Mouse (Mus musculus) bone marrow macrophage, adult 2 months (primary cell): ENCODE results near the gene Plekha7. TPM values are rescaled to one million over a fixed set of nuclear protein-coding genes. Genes with fewer than 3 reads are reported as not detected.

Experiments used
- H3K27ac ChIP-seq: 2 replicates; pipeline ENCODE4 v1.5.1; 2012; ENCODE audit warnings: low read depth, low read length; ENCODE audit not compliant: insufficient read depth
- H3K4me1 ChIP-seq: 2 replicates; pipeline ENCODE4 v1.6.1; 2012; ENCODE audit warnings: low read length; ENCODE audit not compliant: control insufficient read depth, insufficient read depth
- H3K4me3 ChIP-seq: 2 replicates; pipeline ENCODE4 v1.5.1; 2012; ENCODE audit warnings: mild to moderate bottlenecking, low read length, moderate library complexity; ENCODE audit not compliant: insufficient read depth
- CTCF ChIP-seq: IDR thresholded peaks from 2 replicates; pipeline ENCODE4 v1.5.1; 2012; ENCODE audit warnings: low read depth, mild to moderate bottlenecking, low read length, moderate library complexity
- POLR2A ChIP-seq: IDR thresholded peaks from 2 replicates; pipeline ENCODE4 v1.6.1; 2012; ENCODE audit warnings: mild to moderate bottlenecking, low read depth, low read length, borderline replicate concordance
- polyA plus RNA-seq: library from polyadenylated mRNA; stranded (reverse); fragments of >200 nt; gene quantifications from 2 replicates; pipeline ENCODE4 v1.2.4, GENCODE M21; 2012; ENCODE audit not compliant: missing spikeins, insufficient read depth, insufficient read length

Gene Plekha7
- polyA plus RNA-seq, 1 experiment: not detected

DNA sequence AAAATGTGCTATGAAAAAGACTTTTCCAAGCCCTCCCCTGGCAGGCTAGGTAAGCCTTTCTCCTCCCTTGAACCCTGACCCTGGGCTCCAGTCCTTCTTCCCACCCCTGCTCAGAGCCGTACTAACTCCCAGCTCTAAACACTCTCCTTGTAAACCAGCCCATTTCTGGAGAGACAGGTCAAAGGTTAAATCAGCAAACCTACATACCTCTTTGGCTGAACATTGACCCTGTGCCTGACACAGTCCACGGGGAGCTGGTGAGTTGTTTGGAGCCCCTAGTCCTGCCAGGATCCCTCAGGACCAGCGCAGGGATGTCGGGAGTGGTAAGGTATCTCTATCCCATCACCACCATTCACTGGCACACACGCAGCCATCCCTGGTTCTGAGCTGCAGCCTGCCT lies 15.8 kb downstream of the Plekha7 start:
- Histone ChIP-seq H3K27ac (no peak overlapping the region), H3K4me1 (peaks cover 4% of the 10 kb centered on the region; the same call in 1 of the 2 replicates), H3K4me3 (no peak overlapping the region)
- TF ChIP-seq CTCF (no peak), POLR2A (no peak)

DNA sequence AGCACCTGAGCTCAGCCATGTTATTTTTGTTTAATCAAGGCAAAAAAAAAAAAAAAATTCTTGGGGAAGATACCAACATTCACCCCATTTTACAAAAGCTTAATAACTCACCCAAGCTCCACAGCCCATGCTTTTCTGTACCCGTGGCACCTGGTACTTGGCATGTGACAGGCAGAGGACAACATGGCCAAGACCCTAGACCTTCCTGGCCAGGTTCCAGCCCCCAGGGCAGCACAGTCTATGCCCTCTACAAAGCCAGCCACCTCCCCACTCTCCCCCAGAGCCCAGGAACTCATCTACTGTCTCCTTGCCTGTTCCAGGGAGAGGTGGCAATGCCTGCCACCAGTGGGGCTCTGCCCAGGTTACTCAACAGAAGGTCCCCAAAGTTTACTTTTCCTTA lies 17.6 kb downstream of the Plekha7 start:
- Histone ChIP-seq H3K27ac (no peak overlapping the region), H3K4me1 (peaks cover 4% of the 10 kb centered on the region; the same call in 1 of the 2 replicates), H3K4me3 (no peak overlapping the region)
- no peak for TF ChIP-seq POLR2A
- TF ChIP-seq CTCF: no peak

DNA sequence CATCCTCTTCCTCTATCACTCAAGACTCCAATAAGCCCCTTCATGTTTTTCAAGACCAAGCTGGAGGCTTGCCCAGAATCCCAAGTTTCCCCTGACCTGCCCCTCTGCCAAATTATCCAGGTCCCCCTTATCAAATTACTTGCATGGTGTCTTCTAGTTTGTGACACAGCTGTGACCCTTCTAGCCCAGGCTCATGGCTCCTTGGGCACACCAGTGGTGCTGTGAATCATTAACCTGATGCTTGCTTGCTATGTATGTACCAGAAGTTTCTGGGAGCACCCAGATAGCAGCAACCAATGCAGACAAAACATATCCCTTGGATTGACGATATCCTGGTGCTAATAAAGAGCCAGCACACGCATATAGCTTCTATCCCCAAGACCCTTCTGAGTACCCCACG lies 19.2 kb downstream of the Plekha7 start:
- Histone ChIP-seq H3K4me3 (no peak overlapping the region), H3K4me1 (no peaks in the 10 kb centered on the region), H3K27ac (no peak overlapping the region)
- TF ChIP-seq CTCF: no peak
- TF ChIP-seq POLR2A: no peak

DNA sequence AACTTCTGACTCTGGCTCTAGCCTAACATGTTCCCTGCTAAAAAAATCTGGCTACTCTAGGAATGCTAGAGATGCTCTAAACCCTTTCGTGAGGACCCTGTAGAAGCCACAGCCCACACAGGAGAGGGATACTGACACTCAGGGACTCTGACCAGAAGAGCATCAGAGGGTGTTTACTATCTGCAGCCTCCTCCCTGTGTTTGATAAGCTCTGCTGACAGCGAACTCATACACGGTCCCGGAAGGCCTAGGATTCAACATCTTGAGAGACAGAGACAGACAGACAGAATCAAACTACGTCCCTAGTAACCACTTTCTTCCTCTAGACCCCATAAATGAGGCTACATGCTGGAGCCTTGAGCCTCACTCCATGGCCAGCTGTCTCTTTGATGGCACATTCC lies 20.2 kb downstream of the Plekha7 start:
- H3K27ac ChIP-seq: no peak overlapping the region
- no peaks in the 10 kb centered on the region for H3K4me1 ChIP-seq
- TF ChIP-seq POLR2A (no peak), CTCF (no peak)
- no peak overlapping the region for H3K4me3 ChIP-seq

DNA sequence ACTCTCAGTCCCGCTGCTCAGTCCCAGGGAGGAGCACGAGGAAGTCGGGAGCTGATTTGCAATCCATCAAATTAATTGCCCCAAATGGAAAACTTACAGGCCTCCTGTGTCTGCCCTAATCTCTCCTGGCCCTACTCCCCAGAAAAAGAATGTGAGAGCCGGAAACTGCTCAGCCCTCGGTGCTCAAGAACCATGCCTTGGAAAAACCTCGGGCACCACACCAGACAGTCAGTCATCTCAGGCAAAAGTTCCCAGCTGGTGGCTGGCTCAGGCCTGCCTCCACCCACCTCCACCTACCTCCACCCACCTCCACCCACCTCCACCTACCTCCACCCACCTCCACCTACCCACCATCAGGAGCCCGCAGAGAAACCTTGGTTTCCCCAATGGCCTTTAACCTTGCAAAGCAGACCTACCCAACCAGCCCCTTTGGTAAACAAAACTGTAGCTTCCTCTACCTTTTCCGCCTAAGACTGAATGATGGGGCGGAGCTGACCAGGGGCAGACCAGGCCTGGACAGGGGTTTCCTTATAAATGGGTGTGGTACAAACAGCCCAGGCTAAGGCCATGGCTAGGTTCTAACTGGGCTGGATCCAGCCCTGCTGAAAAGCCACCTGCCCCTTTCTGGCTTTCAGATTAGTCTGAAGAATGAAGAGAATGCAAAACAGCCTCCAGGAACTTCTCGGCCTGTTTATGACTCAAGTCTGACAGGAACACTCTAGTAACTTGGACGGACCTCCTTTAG lies 21.4 kb downstream of the Plekha7 start:
- TF ChIP-seq POLR2A (no peak), CTCF (no peak)
- H3K27ac ChIP-seq: no peak overlapping the region

DNA sequence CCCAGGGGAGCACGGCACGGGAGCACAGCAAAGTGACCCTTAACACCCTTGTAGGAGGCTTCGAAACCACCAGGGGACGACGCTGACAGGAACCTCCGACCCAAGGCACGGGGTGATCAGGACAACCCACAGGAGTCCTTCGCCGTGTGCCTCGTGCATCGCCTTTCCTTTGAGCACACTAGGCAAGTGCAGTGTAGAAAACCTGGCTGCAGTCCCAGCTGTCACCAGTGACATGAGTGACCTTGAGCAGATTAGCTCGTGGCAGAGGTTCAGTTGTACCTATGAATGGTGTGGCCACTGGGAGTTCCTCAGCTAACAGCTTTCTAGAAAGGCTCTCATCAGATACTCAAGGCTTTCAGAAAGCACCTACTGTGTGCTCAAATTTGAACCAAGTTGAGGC lies 22.0 kb downstream of the Plekha7 start:
- Histone ChIP-seq H3K4me3 (no peak overlapping the region), H3K27ac (no peak overlapping the region), H3K4me1 (no peaks in the 10 kb centered on the region)
- TF ChIP-seq POLR2A: no peak
- no peak for TF ChIP-seq CTCF

More for the DNA sequence above, 21.4 kb downstream of the Plekha7 start:
- H3K4me3 ChIP-seq: no peak overlapping the region
- no peaks in the 10 kb centered on the region for H3K4me1 ChIP-seq

DNA sequence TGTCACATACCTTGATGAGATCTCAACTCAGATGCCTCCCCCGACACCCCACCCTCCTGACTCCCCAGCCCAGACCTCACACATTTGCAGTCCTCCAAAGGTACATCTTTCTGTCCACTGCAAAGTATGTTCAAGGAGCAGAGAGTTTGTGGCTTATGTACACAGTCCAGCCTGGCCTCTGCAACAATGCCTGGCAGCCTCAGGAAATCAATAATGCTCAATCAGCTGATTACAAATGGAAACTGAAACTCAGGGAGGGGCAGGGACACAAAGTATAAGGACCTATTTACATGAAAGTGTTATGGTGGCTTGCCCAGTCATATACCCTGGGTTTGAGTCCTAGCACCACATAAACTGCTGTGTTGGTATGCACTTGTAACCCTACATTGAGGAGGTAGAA lies 23.0 kb downstream of the Plekha7 start:
- TF ChIP-seq POLR2A: no peak
- TF ChIP-seq CTCF: no peak
- Histone ChIP-seq H3K4me3 (no peak overlapping the region), H3K27ac (no peak overlapping the region), H3K4me1 (no peaks in the 10 kb centered on the region)

DNA sequence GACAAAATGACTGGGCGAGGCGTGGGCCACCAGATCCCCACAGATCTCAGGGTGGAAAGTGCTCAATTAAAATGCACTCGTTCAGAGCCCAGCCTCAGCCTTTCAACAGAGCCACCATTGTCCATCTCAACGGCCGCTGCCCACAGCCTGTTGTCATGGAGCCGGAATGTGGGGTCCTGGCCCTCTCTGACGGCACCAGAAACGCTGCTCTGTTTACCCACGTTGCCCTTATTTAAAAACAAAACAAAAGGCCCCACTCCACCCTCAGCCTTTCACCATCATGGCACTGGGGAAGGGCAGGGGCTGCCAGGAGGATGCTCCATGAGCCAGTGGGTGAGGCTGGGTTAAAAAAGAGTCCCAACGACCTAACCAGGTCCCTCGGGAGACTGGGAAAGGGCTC lies 25.4 kb downstream of the Plekha7 start:
- Histone ChIP-seq H3K4me1 (no peaks in the 10 kb centered on the region), H3K4me3 (no peak overlapping the region), H3K27ac (no peak overlapping the region)
- TF ChIP-seq CTCF: no peak
- no peak for TF ChIP-seq POLR2A

DNA sequence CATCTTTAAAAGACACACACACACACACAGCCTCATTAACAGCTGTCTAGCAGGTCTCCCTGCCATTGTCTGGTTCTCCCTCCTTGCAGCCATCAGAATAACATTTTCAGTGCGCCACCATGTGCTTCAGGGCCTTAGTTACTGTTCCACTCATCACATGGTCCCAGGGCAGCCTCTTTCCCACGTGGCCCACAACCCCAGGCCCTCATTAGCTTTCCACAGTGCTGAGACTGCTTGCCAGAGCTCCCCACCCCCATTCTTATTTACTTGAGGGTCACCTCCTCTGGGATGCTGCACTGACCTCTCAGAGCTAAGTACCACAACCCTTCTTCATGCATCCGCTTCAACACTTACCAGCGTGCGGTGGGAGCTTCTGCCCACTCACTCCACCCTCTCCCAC lies 28.1 kb downstream of the Plekha7 start:
- TF ChIP-seq CTCF: no peak
- no peak for TF ChIP-seq POLR2A
- H3K4me1 ChIP-seq: no peaks in the 10 kb centered on the region

DNA sequence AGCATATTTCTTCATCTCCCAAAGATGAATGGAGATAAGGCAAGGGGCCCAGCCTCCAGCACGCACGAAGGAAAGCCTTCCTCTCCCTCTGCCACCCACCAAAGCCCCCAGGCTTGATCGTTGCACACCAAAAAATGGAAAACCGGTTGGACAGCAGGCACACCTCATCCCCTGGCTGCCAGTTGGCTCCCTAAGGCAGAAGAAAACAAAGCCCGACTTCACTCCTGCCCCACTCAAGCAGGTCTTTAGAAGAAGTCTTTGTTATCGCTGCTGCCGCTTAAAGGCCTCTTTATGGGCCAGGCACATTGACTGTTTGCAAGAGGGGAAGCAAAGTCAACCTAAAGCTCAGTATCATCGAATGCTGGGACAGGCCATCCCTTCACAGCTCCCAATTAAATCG lies 29.9 kb downstream of the Plekha7 start:
- no peak for TF ChIP-seq CTCF
- TF ChIP-seq POLR2A: no peak
- Histone ChIP-seq H3K4me3 (no peak overlapping the region), H3K4me1 (no peaks in the 10 kb centered on the region), H3K27ac (no peak overlapping the region)

More for the DNA sequence above, 28.1 kb downstream of the Plekha7 start:
- H3K4me3 ChIP-seq: no peak overlapping the region
- no peak overlapping the region for H3K27ac ChIP-seq

DNA sequence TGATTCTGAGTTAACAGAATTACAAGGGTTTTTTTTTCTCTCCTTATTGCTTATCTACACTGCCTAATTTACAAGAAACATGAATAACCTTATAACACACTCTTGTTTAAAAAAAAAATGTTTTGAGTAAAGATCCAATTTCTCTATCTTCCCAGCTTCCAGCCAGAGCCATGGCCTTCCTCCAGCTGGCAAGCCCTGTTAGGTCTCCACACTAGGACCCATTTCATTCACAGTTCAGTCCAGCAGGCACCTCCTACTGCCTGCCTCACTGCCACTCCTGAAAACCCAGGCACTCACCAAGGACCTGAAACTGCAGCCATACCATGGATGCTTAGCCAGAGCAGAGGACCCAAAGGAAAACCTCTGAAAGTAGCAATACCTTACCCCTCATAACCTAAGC lies 31.9 kb downstream of the Plekha7 start:
- TF ChIP-seq POLR2A (no peak), CTCF (no peak)
- no peak overlapping the region for H3K4me3 ChIP-seq
- H3K4me1 ChIP-seq: no peaks in the 10 kb centered on the region
- H3K27ac ChIP-seq: no peak overlapping the region
